Mouse (Mus musculus): ENCODE data around the gene Alb.

DNA sequence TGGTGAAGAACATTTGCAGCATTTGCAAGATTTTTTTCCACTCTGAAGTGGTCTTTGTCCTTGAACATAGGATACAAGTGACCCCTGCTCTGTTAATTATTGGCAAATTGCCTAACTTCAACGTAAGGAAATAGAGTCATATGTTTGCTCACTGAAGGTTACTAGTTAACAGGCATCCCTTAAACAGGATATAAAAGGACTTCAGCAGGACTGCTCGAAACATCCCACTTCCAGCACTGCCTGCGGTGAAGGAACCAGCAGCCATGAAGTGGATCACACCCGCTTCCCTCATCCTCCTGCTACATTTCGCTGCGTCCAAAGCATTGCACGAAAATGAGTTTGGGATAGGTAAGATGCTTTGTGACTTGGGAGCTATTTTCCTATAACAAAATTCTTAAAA lies 29.8 kb downstream of the Alb start, which contains the start of gene Afp:
- TF ChIP-seq CTCF (IDR thresholded peaks at IDR 0.05; ENCODE audit: borderline replicate concordance, insufficient read depth, low read depth, low read length) (no peak), POLR2A (IDR thresholded peaks at IDR 0.05; ENCODE audit: borderline replicate concordance, insufficient read depth, low read length) (no peak)

Data from cerebellum, adult 2 months (tissue).